Mouse (Mus musculus) urinary bladder, postnatal 10 days (tissue): ENCODE measurements around the gene Zmiz2.
"Not testable (repeated sequence)": the region's sequence is repeated elsewhere in the genome, so short reads cannot be mapped to it uniquely, and the experiment has no call there.

Experiments
- DNase-seq: peaks from one replicate; pipeline ENCODE4 v3.0.0; 2022; ENCODE audit warnings: low spot score

The Zmiz2 gene

GRCm38 (mm10) chr11:6398141-6398540 lies 9.3 kb downstream of the Zmiz2 start:
- DNase-seq = no peak

DNA sequence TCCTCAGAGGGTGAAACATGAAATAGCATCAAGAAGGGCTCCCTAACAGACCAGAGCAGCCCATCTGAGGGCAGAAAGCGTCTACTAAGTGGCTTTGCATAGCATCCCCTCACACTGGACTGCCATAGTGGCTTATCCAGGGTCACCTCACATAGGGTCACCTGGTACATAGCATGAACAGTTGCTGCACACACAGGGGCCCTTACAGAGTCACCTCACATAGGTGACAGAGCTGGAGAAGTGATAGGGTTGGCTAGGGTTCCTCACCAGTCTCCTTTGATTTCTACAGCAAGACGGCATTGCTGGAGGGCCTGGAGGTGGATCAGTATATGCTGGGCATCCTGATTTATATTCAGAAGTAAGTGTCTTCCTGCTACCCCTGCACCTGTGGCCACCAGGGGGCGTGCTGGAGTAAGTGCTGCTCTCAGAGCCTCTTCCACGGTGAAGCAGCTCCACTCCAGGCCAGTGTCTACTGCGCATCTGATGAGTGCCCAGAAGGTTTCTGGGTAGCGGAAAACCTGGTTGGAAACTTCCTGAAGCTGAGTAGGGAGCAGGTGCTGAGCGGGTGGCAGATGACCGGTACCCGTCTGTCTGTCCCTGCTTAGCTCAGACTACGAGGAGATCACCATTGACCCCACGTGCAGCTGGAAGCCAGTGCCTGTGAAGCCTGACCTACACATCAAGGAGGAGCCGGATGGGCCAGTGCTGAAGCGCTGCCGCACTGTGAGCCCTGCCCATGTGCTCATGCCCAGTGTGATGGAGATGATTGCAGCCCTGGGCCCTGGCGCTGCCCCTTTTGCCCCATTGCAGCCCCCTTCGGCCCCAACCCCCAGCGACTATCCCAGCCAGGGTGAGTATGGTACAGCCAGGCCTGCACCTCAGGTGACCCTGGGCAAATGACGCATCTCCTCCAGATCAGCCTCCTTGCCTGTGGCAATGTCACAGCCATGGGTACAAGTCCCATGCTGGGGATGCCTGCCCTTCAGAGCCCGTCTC lies 13.9 kb downstream of the Zmiz2 start:
- DNase-seq = no peak

GRCm38 (mm10) chr11:6403830-6404405 lies 15.0 kb downstream of the Zmiz2 start:
- no peak for DNase-seq

DNA sequence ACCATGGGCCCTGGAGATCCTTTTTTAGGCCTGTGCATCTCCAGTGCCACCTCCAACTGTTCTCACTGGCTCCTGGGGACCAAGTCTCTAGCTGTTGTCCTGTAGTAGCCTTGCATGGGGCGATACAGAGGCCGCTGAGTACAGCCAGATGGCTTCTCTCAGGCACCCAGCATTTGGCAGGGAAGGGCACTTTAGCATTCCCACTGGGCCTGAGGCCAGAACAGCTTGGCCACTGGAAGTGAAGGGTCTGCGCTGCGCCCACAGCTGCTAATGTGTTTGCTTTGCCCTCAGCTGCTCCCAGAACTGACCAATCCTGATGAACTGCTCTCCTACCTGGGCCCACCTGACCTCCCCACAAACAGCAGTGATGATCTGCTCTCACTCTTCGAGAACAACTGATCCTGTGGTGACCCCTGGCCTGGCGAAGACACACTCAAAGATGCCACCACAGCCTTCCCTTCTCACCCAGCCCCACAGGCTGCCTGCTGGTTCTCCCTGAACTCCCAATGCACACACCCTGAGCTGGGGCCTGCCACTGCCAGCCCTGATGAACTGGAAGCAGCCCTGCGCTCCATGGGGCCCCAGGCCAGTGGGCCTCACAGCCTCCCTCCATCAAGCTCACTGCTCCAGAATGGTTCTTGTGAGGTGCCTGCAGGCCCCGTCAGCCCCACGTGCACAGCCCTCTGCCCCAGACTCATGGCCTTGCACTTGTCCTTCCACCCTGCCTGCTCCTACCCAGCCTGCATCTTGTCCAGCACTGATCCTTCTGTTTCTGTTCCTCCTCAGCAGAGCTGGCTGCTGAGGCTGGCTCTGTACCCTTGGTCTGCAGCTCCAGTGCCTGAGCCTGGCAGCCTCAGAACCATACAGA lies 16.1 kb downstream of the Zmiz2 start:
- no peak for DNase-seq

- no peak for DNase-seq
These were observed 16.8 kb downstream of the Zmiz2 start for GRCm38 (mm10) chr11:6405591-6406081.

- no peak for DNase-seq
These were observed 17.6 kb downstream of the Zmiz2 start for GRCm38 (mm10) chr11:6406251-6407161.

DNA sequence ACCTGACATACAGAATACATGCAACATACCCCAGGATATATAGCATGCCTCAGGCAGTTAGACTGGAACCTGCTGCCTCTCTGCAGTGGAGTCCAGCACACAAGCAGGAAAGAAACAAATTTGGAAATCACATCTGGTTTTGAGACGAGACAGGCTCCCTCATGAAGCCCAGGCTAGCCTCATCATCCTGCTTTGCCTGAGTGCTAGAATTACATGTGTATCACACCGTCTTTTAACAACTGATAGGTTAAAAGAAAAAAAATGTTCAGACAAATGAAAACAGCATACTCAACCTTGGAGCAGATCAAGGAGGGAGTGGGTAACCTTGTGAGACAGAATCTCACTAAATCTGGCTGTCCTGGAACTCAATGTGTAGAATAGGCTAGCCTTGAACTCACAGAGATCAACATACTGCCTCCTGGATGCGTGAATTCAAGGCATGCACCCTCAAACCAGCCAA lies 18.3 kb downstream of the Zmiz2 start:
- DNase-seq = no peak

- DNase-seq = no peak
These were observed 21.3 kb downstream of the Zmiz2 start for GRCm38 (mm10) chr11:6410050-6410602.

DNA sequence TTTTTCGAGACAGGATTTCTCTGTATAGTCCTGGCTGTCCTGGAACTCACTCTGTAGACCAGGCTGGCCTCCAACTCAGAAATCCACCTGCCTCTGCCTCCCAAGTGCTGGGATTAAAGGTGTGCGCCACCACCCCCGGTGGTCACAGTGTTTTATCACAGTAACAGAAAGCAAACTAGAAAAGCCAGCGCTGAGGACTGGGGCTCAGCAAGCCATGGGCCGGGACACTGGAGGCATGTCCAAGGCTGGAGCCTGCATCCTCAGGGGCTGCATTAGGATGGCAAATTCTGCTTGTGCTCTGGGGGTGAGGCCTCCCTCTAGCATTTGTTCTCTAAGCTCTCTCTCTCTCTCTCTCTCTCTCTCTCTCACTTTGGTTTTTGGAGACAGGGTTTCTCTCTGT lies 21.9 kb downstream of the Zmiz2 start:
- not testable (repeated sequence) for DNase-seq

DNA sequence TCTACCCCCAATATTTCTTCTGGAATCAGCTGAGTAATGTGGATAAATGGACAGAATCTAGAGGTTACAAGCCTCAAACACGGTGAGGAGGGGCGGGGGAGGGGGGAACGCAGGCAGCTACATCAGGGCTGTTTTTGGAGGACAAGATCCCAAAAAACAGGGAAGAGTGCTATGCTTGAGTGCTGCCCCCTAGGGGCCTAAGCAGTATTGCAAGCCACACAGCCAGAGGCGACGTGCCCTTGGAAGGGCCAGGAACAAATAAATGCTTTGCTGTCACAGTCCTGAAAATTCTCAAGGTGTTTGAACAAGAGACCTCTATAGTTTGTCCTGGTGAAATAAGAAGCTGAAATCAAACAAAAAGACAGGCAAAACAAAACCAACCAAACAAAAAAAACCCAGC lies 22.8 kb downstream of the Zmiz2 start:
- no peak for DNase-seq

- no peak for DNase-seq
These were observed 24.4 kb downstream of the Zmiz2 start for GRCm38 (mm10) chr11:6413264-6413663.

DNA sequence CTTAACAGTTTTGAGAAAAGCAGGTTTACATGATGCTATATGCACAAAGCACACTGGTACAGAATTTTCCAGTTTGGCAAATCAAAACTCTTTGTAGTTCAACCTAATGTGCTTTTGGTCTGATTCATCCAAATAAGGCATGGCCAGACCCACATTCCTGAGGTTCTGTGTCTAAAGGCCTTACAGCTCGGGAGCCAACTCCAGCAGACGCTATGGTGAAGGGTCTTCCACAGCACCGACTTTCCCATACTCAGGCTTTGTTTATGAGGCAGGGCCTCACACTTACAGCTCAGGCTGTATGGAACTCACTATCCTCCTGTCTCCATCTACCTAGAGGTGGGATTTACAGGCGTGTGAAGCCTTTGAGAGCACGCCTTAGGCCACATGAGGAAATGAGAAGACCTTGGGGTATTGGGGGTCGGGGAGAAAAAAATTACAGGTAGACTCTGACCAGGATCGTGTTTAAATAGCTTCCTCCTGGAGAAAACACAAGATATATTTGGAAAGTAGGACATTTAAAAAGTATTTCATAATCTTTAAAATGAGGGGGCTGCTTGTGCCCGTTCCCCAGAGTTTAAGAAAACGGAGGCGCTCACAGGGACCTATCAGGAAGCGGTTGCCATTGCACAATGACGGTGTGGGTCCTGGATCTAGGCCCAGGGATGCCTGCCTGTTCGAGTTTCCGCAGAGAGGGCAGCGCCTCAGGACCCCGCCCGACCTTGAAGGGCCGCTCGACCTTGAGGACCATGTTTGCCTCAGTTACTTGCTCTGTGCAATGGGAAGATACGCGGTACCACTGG lies 26.1 kb downstream of the Zmiz2 start, which contains the start of gene Ppia:
Gene Ppia (plus strand): TSS at position 693 of the 800 bp plus-strand sequence.
- DNase-seq = no peak

- DNase-seq = peak; percentile 96
These were observed 26.9 kb downstream of the Zmiz2 start for GRCm38 (mm10) chr11:6415551-6416404.

GRCm38 (mm10) chr11:6416405-6417034 lies 27.6 kb downstream of the Zmiz2 start:
- no peak for DNase-seq

DNA sequence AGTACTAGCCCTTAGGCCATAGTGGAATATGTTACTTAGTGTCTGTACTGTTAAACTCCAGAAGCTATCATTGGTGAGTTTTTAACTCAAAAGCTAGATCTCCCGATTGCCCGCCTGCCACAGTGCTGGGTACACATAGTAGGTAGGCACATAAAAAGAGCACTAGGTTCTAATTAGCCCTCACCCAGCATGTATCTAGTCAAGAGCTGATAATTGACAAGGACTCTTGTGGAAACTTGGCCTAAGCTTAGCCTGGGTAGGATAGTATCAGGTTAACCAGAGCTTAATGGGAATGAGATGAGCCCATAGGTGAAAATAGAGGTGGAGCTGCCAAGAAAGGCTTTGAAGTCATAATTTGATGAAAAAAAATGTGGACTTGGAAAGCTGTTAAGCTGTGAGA lies 28.2 kb downstream of the Zmiz2 start:
- no peak for DNase-seq

DNA sequence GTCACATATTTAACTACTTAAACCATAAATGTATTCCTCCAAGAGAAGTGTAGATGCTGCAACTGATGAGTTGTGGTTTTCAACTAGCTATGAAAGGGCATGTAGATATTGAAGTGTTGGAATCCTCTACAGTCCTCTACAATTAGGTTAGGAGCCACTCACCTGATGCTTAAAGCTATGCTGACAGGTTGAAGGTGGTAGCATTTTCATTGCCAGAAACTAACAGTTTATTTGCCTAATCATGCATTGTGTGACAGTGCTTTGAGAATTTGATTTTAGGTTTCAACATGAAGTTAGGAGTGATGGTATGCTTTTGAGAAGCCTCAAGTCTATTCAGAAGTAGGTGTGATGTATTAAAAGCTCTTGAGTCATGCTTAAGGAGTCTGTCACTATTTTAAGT lies 28.6 kb downstream of the Zmiz2 start:
- DNase-seq = no peak

GRCm38 (mm10) chr11:6418751-6419150 lies 29.9 kb downstream of the Zmiz2 start:
- no peak for DNase-seq

GRCm38 (mm10) chr11:6419156-6419555 lies 30.3 kb downstream of the Zmiz2 start:
- DNase-seq = not testable (repeated sequence)
